Mouse (Mus musculus) cerebellum, postnatal 25 days (tissue): ENCODE data around the gene Xlr5c.
"Not testable (repeated sequence)": the region's sequence is repeated elsewhere in the genome, so short reads cannot be mapped to it uniquely, and the experiment has no call there.

Source experiments
- DNase-seq, 2 experiments: peaks; one replicate each; pipeline ENCODE4 v3.0.0; 2021; ENCODE audit warnings: mixed read lengths in 2 of 2

The Xlr5c gene

DNA sequence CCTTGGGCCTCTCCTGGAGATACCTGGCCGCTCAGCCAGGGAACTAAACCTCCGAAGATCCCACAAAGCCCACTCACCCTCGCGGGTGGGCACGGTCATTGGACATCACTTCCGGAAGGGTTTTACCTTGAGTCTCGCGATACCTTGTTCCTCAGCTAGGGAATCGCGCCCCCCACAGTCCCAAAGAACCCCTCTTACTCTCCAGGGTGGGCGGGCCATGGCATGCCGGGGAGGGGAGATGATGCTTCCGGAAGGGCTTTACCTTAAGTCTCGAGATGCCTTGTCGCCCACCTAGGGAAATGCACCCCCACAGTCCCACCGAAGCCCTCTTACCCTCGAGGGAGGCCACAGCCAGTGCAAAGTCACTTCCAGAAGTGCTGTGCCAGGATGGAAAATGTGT, at the start of gene Xlr5c, which contains the start of gene Xlr5a:
Gene Xlr5c, minus strand, starts transcription at position 101 of the 400 bp plus-strand sequence.
Gene Xlr5a, minus strand, starts transcription at position 101 of the 400 bp plus-strand sequence.
- DNase-seq, result not testable (repeated sequence)

DNA sequence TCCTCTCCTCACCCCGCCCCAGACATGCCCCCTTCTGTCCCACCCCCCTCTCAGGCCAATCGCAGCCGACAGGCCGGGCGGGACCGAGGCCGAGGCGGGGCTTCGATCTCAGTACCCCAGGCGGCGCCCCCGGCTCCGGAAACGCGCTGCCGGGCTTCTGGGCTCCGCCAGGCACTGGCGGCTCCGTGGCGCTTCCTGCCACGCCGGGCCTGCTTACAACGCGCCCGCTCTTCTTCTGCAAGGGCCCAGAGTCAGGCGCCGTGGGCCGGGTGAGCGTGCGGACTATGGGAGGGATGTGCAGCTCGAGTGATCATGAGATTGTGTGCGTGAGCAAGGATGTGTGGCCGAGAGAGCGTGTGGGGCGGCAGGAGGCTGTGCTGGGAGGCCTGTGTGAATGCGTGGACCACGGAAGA, 49.7 kb upstream of the Xlr5c start, which contains the start of gene Zfp275:
Gene Zfp275, plus strand, starts transcription at position 139 of the 413 bp plus-strand sequence.
- peak; percentile 80 to 86 for DNase-seq

DNA sequence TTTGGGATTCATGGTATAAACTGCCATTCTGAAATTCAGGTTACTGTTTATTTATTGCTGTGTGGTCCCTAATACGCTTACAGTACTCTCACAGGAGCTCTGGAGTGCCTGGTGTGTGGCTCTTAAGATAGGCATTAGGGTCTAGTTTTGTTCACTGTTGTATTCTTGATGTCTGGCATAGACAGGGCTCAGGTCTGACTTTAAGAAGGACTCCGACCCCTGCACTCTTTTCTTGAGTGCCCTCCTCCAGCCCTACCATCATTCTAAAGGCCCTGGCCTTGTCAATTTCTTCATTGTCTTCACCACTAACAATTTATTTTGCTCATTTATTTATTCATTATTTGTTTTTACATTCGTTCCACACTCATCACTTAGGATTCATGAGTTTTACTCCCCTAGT, 49.3 kb upstream of the Xlr5c start:
- DNase-seq, result no peak

DNA sequence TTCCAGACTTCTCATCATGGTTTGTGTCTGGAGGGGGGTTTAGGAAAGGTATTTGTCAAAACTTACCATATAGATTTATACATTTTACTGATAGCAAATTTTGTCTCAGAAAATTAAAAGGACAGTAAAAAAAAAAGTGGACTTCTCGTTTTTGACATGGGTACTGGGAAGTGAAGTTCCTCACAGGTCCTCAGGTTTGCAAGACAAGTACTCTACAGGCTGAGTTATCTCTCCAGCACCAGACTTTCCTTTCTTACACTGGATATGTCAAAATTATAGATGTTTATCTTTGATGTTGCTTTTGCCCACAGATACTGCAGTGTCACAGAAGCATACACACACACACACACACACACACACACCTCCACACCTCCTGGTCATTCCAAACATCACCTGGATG, 48.7 kb upstream of the Xlr5c start:
- no peak for DNase-seq

DNA sequence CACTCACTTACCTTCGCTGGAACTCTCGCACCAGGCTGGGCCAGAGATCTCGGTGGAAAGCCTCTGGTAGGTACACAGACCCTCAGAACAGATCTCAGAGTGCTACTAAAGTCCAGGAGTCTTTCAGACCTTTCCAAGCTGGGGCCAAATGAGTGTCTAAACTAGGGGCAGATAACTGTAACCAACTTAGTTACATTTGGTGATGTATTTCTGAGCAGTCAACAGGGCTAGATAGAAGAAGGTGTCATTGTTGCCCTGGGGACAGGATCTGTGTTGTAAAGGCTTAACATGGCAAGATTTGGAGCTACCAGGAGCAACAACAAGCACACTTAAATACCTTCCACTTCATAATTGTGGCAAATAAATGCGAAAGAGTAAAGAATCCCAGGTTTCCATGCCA, 44.0 kb upstream of the Xlr5c start, which contains the start of gene Gm45015:
Gene Gm45015, minus strand, starts transcription at position 101 of the 400 bp plus-strand sequence.
- DNase-seq, result no peak

DNA sequence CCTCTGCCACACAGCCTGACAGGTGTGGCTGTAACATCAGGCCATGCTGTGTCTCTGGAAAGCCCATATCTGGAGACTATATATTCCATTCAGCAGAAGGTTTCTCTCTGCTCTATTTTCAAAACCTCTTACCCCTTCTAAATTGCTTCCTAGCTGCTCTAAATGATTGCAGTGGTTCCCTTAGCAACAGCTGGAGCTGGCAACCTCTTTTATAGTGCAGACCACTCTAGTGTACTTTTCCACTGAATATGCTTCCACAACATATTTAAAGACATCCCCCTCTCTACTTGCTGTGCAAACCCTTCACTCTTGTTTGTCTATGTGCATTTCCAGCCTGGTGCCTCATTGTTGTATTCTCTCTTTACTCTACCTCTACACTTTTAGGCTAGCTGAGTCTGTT, 40.8 kb upstream of the Xlr5c start:
- DNase-seq, result no peak

DNA sequence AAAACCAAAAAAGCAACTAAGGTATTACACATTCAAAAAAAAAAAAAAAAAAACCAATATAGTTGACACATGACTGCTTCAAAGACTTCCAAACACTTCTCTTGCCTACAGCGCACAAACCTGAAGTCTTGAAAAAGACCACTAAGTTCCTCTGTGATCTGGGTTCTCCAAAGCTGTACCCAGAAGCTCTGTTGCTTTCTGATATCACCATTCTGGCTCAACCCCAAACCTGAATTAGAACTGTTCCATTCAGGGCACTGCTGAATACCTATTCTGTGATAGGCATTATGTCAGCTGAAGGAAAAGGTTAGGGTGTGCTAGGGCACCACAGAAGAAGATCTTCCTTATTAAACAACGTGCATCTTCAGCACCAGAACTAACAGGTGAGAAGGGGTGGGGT, 34.4 kb upstream of the Xlr5c start:
- no peak for DNase-seq

DNA sequence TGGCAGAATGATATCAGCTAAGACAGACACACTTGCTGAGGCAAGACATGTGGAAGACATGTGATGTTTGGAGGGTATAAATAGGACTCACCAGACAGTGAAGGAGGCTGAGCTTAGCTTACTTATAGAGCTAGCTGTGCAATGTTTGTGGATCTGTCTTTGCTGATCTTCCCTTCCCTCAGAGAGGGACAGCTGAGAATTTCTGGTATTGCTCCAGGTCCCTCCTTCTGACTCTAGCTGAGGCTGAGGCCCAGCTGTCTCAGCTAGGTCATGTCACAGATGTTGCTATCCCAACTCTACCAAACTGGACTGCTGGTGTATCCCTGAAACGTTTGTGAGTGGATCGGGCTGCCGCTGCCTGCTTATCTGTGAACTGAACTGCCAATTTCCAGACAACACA, 28.3 kb upstream of the Xlr5c start:
- DNase-seq, result no peak

DNA sequence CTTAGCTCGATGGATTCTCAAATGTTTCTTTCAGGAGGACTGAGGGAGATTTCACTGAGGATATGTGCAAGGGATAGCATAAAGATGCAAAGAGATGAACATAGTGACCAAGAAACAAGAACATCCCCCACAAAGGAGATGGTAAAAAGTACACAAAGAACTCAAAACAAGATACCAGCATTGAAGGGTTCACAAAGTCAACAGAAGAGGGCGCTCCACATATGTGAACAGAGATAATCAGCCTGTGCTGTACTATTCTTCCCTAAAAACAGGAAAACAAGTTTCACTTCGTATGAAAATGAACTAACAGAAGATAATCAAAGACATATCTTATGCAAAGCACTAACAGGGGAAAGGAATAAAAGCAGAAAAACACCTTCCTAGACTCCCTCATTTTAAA, 19.7 kb upstream of the Xlr5c start:
- peak in 1 of 2 experiments; percentile 55 for DNase-seq

DNA sequence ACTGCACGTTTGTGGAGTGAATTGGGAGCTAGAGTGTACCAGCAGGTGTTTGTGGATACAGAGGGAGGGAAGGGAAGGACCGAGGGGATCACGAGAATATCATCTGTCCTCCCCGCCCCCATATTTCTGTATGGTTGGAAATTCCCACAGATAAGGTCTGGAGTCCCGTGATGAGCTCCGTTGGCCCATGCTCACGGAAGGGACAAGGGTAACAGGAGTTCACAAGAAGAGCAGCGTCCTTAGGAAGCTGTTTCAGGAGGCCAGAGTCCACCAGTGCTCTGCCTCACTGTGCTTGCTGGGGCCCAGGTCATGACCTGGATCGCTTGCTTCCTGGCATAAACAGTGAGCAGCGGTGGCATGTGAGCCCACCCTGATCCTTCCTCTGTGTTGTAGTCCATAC, 3.0 kb upstream of the Xlr5c start:
- DNase-seq, result not testable (repeated sequence)

DNA sequence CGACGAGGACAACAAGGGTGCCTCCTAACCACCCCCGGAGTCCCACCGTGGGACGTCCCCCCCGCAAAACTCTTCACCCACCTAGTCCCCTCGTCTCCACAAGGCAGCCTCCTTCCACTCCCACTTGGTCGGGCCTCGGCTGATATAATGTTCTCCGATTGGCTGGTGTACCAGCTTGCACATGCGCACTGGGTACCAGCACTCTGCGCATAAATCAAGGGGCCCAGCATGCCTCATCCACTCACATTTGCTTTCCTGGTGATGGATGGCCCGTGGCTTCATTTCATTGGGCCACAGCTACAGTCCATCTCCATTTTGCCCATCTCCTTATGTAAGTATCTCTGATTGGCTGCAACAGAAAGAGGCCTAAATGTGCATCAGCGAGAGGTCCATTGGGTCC, 27.5 kb downstream of the Xlr5c start, which contains the start of gene Xlr3c:
Gene Xlr3c, minus strand, starts transcription at position 121 of the 400 bp plus-strand sequence.
- not testable (repeated sequence) for DNase-seq

DNA sequence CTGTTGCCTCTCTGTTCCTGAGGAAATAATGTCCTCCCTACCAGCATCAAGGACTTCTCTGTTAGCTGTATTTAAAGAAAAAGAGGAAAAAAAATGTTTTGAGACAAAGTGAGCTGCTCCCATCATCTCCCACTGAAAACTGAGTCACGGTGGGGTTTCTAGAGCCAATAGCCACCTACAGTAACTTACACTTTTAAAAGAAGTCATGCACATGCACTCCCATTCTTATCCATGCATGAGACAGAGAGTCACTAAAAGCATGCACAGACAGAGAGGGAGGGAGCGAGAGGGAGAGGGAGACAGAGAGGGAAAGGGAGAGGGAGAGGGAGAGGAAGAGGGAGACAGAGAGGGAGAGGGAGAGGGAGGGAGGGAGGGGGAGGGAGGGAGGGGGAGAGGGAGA, 30.3 kb downstream of the Xlr5c start:
- DNase-seq, result not testable (repeated sequence)

DNA sequence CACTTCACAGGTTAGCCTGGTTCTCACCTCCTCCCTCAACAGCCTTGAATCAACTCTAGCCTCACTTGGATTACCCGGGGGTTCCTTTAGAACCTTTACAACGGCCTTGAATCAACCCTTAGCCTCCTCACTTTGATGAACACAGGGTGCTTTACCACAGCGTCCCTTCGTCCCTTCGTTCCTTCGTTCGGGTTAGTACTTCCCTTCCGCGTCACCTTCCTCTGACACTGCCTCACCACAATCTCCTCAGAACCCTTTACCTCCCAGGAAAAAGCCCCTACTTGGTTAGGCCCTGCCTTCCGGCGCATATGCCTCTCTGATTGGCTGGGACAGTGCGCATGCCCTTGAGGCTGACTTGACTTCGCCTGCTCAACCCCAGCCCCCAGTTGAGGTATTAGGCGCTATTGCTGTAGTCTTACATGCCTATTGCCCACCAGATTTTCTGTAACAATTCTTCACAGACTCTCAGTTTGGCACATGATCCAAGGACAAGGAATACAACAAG, 49.9 kb downstream of the Xlr5c start, which contains the start of gene Xlr4c:
Gene Xlr4c, minus strand, starts transcription at position 310 of the 505 bp plus-strand sequence.
- DNase-seq, result not testable (repeated sequence)
